Mouse (Mus musculus) kidney, adult 11 months (tissue): ENCODE data around the gene Tff1.

Source experiments
- DNase-seq: peaks from one replicate; pipeline ENCODE4 v3.0.0; 2022

The Tff1 gene

GRCm38 (mm10) chr17:31152512-31152911 lies 12.6 kb downstream of the Tff1 start:
- DNase-seq = peak; percentile 86

- DNase-seq = no peak
These were observed 19.1 kb downstream of the Tff1 start for GRCm38 (mm10) chr17:31145998-31146397.

GRCm38 (mm10) chr17:31144040-31145037 lies 20.7 kb downstream of the Tff1 start, which contains the start of gene Tff2:
TSS of gene Tff2 (minus strand) at chr17:31144282.
- DNase-seq = no peak

GRCm38 (mm10) chr17:31142116-31142515 lies 23.0 kb downstream of the Tff1 start:
- no peak for DNase-seq

- DNase-seq = peak; percentile 30
These were observed 26.7 kb downstream of the Tff1 start for GRCm38 (mm10) chr17:31138398-31138797.

GRCm38 (mm10) chr17:31136821-31137220 lies 28.3 kb downstream of the Tff1 start:
- no peak for DNase-seq

GRCm38 (mm10) chr17:31136291-31136690 lies 28.8 kb downstream of the Tff1 start:
- DNase-seq = no peak

GRCm38 (mm10) chr17:31134913-31135312 lies 30.2 kb downstream of the Tff1 start:
- DNase-seq = no peak

GRCm38 (mm10) chr17:31133776-31134175 lies 31.3 kb downstream of the Tff1 start:
- DNase-seq = no peak

GRCm38 (mm10) chr17:31131269-31131821 lies 33.7 kb downstream of the Tff1 start:
- DNase-seq = no peak

GRCm38 (mm10) chr17:31129452-31129851 lies 35.6 kb downstream of the Tff1 start, which contains the start of gene Tff3:
TSS of gene Tff3 (minus strand) at chr17:31129646.
- no peak for DNase-seq

- DNase-seq = no peak
These were observed 36.3 kb downstream of the Tff1 start for GRCm38 (mm10) chr17:31128708-31129318.

GRCm38 (mm10) chr17:31125548-31126266 lies 39.4 kb downstream of the Tff1 start:
- DNase-seq = no peak

- DNase-seq = no peak
These were observed 43.1 kb downstream of the Tff1 start for GRCm38 (mm10) chr17:31121975-31122374.

- peak; percentile 39 for DNase-seq
These were observed 45.6 kb downstream of the Tff1 start for GRCm38 (mm10) chr17:31119429-31119828.

- DNase-seq = no peak
These were observed 47.1 kb downstream of the Tff1 start for GRCm38 (mm10) chr17:31117946-31118345.

GRCm38 (mm10) chr17:31116063-31116462 lies 49.0 kb downstream of the Tff1 start:
- no peak for DNase-seq

- no peak for DNase-seq
These were observed 51.8 kb downstream of the Tff1 start for GRCm38 (mm10) chr17:31113191-31113856.
